In genomic region chr15:27381565-27381964, GRCm38 (mm10) we compare ENCODE assay signal across 31 mouse cellular contexts.
A peak's percentile ranks its signal among the peaks of the same experiment; 100 is the strongest.
DNase-seq lines count a peak whose midpoint lies in the region; ATAC-seq and TF ChIP-seq lines count a peak whose summit lies in the region.
"Had no signal": no experiment of that assay in that cellular context is flagged by ENCODE, and none has a peak within 500 bp of the region (broad histone marks: within the 10 kb centered on the region; RNA-seq: fewer than 3 reads in every experiment).

No protein-coding gene starts in this region.

- no peak overlapping the region for H3ac ChIP-seq in myocyte (ENCODE audit: control insufficient read depth, insufficient read length)

- no peaks in the 10 kb centered on the region for H3K4me1 ChIP-seq in midbrain, embryonic 11.5 days (ENCODE audit: control insufficient read depth, insufficient read depth, low read length)
- H3K4me1 ChIP-seq in midbrain, embryonic 13.5 days (replicated peaks), result no peaks in the 10 kb centered on the region
- H3K4me1 ChIP-seq in embryonic facial prominence, embryonic 13.5 days, result peaks cover 7% of the 10 kb centered on the region
- H3K4me1 ChIP-seq: heart, embryonic 13.5 days; hindbrain, embryonic 10.5 days; limb, embryonic 12.5 days; lung, embryonic 15.5 days; megakaryocyte, embryonic 14.5 days; neural tube, embryonic 15.5 days had no signal

- no peaks in the 10 kb centered on the region for H3K9me3 ChIP-seq in midbrain, embryonic 11.5 days (ENCODE audit: control insufficient read depth, low read length)
- H3K9me3 ChIP-seq in midbrain, embryonic 13.5 days, result no peaks in the 10 kb centered on the region
- H3K9me3 ChIP-seq in embryonic facial prominence, embryonic 13.5 days, result no peaks in the 10 kb centered on the region
- H3K9me3 ChIP-seq: heart, embryonic 13.5 days; limb, embryonic 12.5 days; lung, embryonic 15.5 days; megakaryocyte, embryonic 14.5 days; neural tube, embryonic 15.5 days had no signal

- no peak overlapping the region for H3K27ac ChIP-seq in midbrain, embryonic 11.5 days (ENCODE audit: low read depth, low read length)
- no peak overlapping the region for H3K27ac ChIP-seq in midbrain, embryonic 13.5 days
- H3K27ac ChIP-seq in embryonic facial prominence, embryonic 13.5 days, result peak overlapping the region; percentile 80
- H3K27ac ChIP-seq: heart, embryonic 13.5 days; hindbrain, embryonic 10.5 days; kidney, postnatal 0 days; limb, embryonic 12.5 days; lung, embryonic 15.5 days; neural tube, embryonic 15.5 days had no signal

- WGBS in midbrain, embryonic 11.5 days, result 83% methylated on average over 2 of the region's 2 CpGs
- 82% methylated on average over 2 of the region's 2 CpGs for WGBS in midbrain, embryonic 13.5 days
- 29% methylated on average over 2 of the region's 2 CpGs for WGBS in embryonic facial prominence, embryonic 13.5 days

- no peak overlapping the region for H3K4me3 ChIP-seq in midbrain, embryonic 11.5 days (ENCODE audit: low read depth, low read length)
- no peak overlapping the region for H3K4me3 ChIP-seq in midbrain, embryonic 13.5 days (replicated peaks)
- no peak overlapping the region for H3K4me3 ChIP-seq in embryonic facial prominence, embryonic 13.5 days
- no peak overlapping the region for H3K4me3 ChIP-seq in myocyte
- H3K4me3 ChIP-seq: heart, embryonic 13.5 days; hindbrain, embryonic 10.5 days; limb, embryonic 12.5 days; lung, embryonic 15.5 days; megakaryocyte, embryonic 14.5 days; neural tube, embryonic 15.5 days had no signal

- no peak overlapping the region for H3K4me2 ChIP-seq in midbrain, embryonic 11.5 days
- H3K4me2 ChIP-seq in midbrain, embryonic 13.5 days (replicated peaks), result no peak overlapping the region
- no peak overlapping the region for H3K4me2 ChIP-seq in embryonic facial prominence, embryonic 13.5 days
- peak overlapping the region; percentile 57 for H3K4me2 ChIP-seq in myocyte (ENCODE audit: low read depth)
- H3K4me2 ChIP-seq: heart, embryonic 13.5 days; limb, embryonic 12.5 days; liver, embryonic 11.5 days; lung, embryonic 15.5 days; neural tube, embryonic 15.5 days had no signal

- DNase-seq in midbrain, embryonic 11.5 days (ENCODE audit: low spot score, missing footprints), result peak; percentile 85
- peak; percentile 29 for DNase-seq in brain, adult 2 months (ENCODE audit: low read depth, low spot score)
- DNase-seq in c-Kit-positive CD71-positive TER-119-positive erythroid progenitor cells, embryonic 14.5 days (ENCODE audit: low spot score), result no peak
- DNase-seq in cerebellum, adult 11-12 months, result no peak
- DNase-seq in adrenal gland, postnatal 4 days (ENCODE audit: low spot score in 2 of 2), result no peak
- DNase-seq: adrenal gland, postnatal 25 days; B cell, adult 2 months; cerebellum, postnatal 10 days; forebrain, postnatal 0 days; gastrocnemius, postnatal 10 days; heart, postnatal 10 days; kidney, adult 2 months; layer of hippocampus, adult 9-11 months; lung, postnatal 4 days; midbrain, embryonic 14.5 days; retina, postnatal 1 day; right cerebral cortex, postnatal 14 days; thymus, postnatal 4 days had no signal

- no peak overlapping the region for H3K9ac ChIP-seq in midbrain, embryonic 11.5 days (ENCODE audit: low read length)
- no peak overlapping the region for H3K9ac ChIP-seq in midbrain, embryonic 13.5 days (replicated peaks)
- no peak overlapping the region for H3K9ac ChIP-seq in embryonic facial prominence, embryonic 13.5 days
- H3K9ac ChIP-seq: forebrain, postnatal 0 days; heart, embryonic 13.5 days; limb, embryonic 12.5 days; lung, embryonic 15.5 days; neural tube, embryonic 15.5 days had no signal

- no peaks in the 10 kb centered on the region for H3K36me3 ChIP-seq in midbrain, embryonic 11.5 days (ENCODE audit: control insufficient read depth, insufficient read depth, low read length)
- H3K36me3 ChIP-seq in midbrain, embryonic 13.5 days, result no peaks in the 10 kb centered on the region
- H3K36me3 ChIP-seq in embryonic facial prominence, embryonic 13.5 days, result no peaks in the 10 kb centered on the region
- H3K36me3 ChIP-seq in myocyte (ENCODE audit: control insufficient read depth, insufficient read depth), result no peaks in the 10 kb centered on the region
- H3K36me3 ChIP-seq: heart, embryonic 13.5 days; hindbrain, embryonic 10.5 days; limb, embryonic 12.5 days; lung, embryonic 15.5 days; neural tube, embryonic 15.5 days had no signal

- no peak for ATAC-seq in midbrain, embryonic 11.5 days (ENCODE audit: low FRiP score)
- no peak for ATAC-seq in midbrain, embryonic 13.5 days
- peak; percentile 79 for ATAC-seq in embryonic facial prominence, embryonic 13.5 days (ENCODE audit: insufficient number of reproducible peaks, insufficient read depth, low FRiP score, low TSS enrichment, low read depth)
- ATAC-seq: forebrain, postnatal 0 days; hindbrain, embryonic 16.5 days had no signal

- TF ChIP-seq POLR2A in myocyte (IDR thresholded peaks at IDR 0.05; ENCODE audit: insufficient read length, low read depth), result no peak

- H3K27me3 ChIP-seq in midbrain, embryonic 11.5 days (ENCODE audit: control insufficient read depth, insufficient read depth, low read length), result no peaks in the 10 kb centered on the region
- H3K27me3 ChIP-seq in midbrain, embryonic 13.5 days, result no peaks in the 10 kb centered on the region
- no peaks in the 10 kb centered on the region for H3K27me3 ChIP-seq in embryonic facial prominence, embryonic 13.5 days
- H3K27me3 ChIP-seq in myocyte (ENCODE audit: control insufficient read depth, insufficient read depth, insufficient read length), result no peaks in the 10 kb centered on the region
- H3K27me3 ChIP-seq: CH12.LX; heart, embryonic 13.5 days; limb, embryonic 12.5 days; lung, embryonic 15.5 days; megakaryocyte, embryonic 14.5 days; neural tube, embryonic 15.5 days had no signal

- H3K79me2 ChIP-seq in myocyte (ENCODE audit: control insufficient read depth, insufficient read depth), result no peaks in the 10 kb centered on the region

TF ChIP-seq in myocyte, 11 proteins besides CTCF, POLR2A, EP300 and RAD21:
- TF ChIP-seq REST (IDR thresholded peaks at IDR 0.05; ENCODE audit: insufficient read depth, insufficient read length) (no peak), CEBPB (IDR thresholded peaks at IDR 0.05; ENCODE audit: insufficient read depth, poor library complexity, severe bottlenecking) (no peak), MYOD1 (IDR thresholded peaks at IDR 0.05; ENCODE audit: control insufficient read depth in 1 of 3, insufficient read length in 2 of 3, low read depth in 2 of 3) (no peak), SRF (IDR thresholded peaks at IDR 0.05; ENCODE audit: control insufficient read depth, insufficient read length, low read depth) (no peak), TCF12 (IDR thresholded peaks at IDR 0.05; ENCODE audit: insufficient read depth, poor library complexity, severe bottlenecking) (no peak), USF1 (IDR thresholded peaks at IDR 0.05; ENCODE audit: low read depth) (no peak), TCF3 (IDR thresholded peaks at IDR 0.05; ENCODE audit: insufficient read length, low read depth) (no peak), POLR2AphosphoS2 (IDR thresholded peaks at IDR 0.05; ENCODE audit: insufficient read length, low read depth) (no peak), MAX (IDR thresholded peaks at IDR 0.05; ENCODE audit: low read depth) (no peak), MYOG (IDR thresholded peaks at IDR 0.05; ENCODE audit: control insufficient read depth in 1 of 3, insufficient read depth in 1 of 3, insufficient read length in 2 of 3, low read depth in 2 of 3) (no peak), E2F4 (IDR thresholded peaks at IDR 0.05; ENCODE audit: insufficient read depth) (no peak)

Comparison
In these comparisons a context has a peak if more than half of its experiments do, and no peak if none do; other contexts are left out.
1. DNase-seq: peak in midbrain, embryonic 11.5 days (single experiment) and brain, adult 2 months (single experiment); none in c-Kit-positive CD71-positive TER-119-positive erythroid progenitor cells, embryonic 14.5 days (single experiment), cerebellum, adult 11-12 months (single experiment) and adrenal gland, postnatal 4 days (0 of 2).